Mouse (Mus musculus) limb, embryonic 10.5 days (tissue): Measurements from ENCODE around the gene Oprd1. TPM values are rescaled to one million over a fixed set of nuclear protein-coding genes. Genes with fewer than 3 reads are reported as not detected.

Experiments
- DNase-seq: peaks from one replicate; pipeline ENCODE4 v3.0.0-alpha.2; 2017; ENCODE audit warnings: low spot score
- H3K27ac ChIP-seq: fragments of 300-500 bp; sonication (generic); 2 replicates; pipeline ENCODE4 v1.5.1; 2016; ENCODE audit warnings: mild to moderate bottlenecking
- H3K27me3 ChIP-seq: fragments of 300-500 bp; sonication (generic); 2 replicates; pipeline ENCODE4 v1.6.1; 2016; ENCODE audit warnings: low read depth, mild to moderate bottlenecking; ENCODE audit not compliant: poor library complexity, severe bottlenecking
- H3K36me3 ChIP-seq: fragments of 300-500 bp; sonication (generic); 2 replicates; pipeline ENCODE4 v1.6.1; 2016; ENCODE audit warnings: mild to moderate bottlenecking, moderate library complexity
- H3K4me1 ChIP-seq: fragments of 300-500 bp; sonication (generic); 2 replicates; pipeline ENCODE4 v1.6.1; 2016
- H3K4me3 ChIP-seq: fragments of 300-500 bp; sonication (generic); 2 replicates; pipeline ENCODE4 v1.5.1; 2016; ENCODE audit warnings: mild to moderate bottlenecking, moderate library complexity
- H3K9me3 ChIP-seq: fragments of 300-500 bp; sonication (generic); replicated peaks from 2 replicates; pipeline ENCODE4 v1.6.1; 2016; ENCODE audit warnings: mild to moderate bottlenecking
- WGBS: fragments of 180-500 bp; shearing (Covaris S2); methylation state at CpG from one replicate; pipeline ENCODE4 v1.1.7; 2016; 5-methylcytosine and 5-hydroxymethylcytosine counted together
- polyA plus RNA-seq: library from polyadenylated mRNA; unstranded; fragments of >200 nt; fragmentation: Nextera tagmentation; extraction: Ambion mirVana; gene quantifications from 2 replicates; pipeline ENCODE4 v1.2.1, GENCODE M21; 2016

Oprd1 gene
- polyA plus RNA-seq, 1 experiment from 2014 or later, result 0.16 TPM

DNA sequence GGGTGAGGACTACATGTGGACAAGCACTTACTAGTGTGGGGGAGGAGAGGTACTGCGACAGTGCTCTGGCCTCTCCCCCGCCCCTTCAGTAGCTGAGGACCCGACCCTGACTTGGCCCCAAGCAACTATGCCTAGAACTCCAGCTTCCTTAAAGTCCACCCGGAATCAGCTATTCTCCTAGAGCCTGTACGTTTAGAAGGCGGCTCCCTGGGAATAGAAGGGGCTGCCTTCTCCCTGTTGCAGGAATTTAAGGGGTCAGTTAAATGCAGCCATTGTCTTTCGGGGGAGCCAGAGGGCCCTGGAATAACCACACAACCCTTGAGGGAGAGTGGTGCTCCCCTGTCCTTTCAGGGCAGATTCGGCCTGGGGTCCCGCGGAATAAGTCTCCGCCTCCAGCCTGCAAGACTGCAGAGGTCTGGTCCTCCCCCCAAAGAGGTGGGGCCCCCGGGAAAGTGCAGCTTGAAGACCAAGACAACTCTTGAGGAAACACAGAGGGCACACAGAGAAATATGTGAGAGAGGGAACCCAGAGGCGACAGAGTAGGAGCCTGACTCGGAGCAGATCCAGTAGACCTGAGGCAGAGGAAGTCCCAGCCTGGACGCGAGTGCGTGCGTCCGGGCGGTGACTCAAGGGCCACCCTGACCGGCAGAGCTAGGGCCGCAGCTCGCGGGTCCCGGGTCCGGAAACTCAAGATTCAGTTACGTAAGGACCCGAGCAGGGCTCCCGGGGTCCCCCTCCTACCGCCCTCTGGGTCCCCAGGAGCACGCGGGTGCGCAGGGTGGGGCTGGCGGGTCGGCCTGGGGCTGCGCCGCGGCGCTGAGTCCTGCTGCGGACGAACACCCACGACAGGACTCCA lies 70.0 kb downstream of the Oprd1 start, which contains the start of gene Gm10300:
Gene Gm10300, plus strand, starts transcription at position 621 of the 856 bp plus-strand sequence.
- DNase-seq, result peak; percentile 72
- WGBS, result under 1% methylated on average over 42 of the region's 42 CpGs
- no peaks in the 10 kb centered on the region for H3K9me3 ChIP-seq
- H3K4me1 ChIP-seq, result peaks cover 43% of the 10 kb centered on the region
- H3K27ac ChIP-seq, result peak within 1 kb of the TSS; percentile 84
- peaks cover 57% of the 10 kb centered on the region for H3K27me3 ChIP-seq
- H3K36me3 ChIP-seq, result no peaks in the 10 kb centered on the region
- H3K4me3 ChIP-seq, result peak within 1 kb of the TSS; percentile 86

DNA sequence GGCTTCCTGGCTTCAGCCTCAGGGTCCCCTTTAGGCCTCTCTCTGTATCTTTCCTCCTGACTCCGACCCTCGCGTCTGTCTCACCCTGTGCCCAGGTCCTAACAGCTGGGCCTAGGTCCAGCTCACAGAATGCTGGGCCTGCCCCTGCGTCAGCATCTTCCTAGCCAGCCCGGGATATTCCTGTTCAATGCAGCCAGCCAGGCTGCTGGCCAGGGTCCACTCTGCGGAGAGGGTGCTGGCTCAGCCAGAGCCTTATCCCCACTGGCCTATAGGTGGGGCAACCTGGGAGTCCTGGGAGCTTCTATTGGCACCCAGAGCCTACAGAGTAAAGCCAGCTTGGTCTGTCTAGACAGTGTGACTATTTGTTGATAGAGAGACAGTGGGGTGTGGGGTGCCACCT lies 71.3 kb downstream of the Oprd1 start:
- no peak for DNase-seq
- H3K4me3 ChIP-seq, result 0 out of 2 replicates have a peak overlapping the region, but pooled peaks have one; percentile 0

DNA sequence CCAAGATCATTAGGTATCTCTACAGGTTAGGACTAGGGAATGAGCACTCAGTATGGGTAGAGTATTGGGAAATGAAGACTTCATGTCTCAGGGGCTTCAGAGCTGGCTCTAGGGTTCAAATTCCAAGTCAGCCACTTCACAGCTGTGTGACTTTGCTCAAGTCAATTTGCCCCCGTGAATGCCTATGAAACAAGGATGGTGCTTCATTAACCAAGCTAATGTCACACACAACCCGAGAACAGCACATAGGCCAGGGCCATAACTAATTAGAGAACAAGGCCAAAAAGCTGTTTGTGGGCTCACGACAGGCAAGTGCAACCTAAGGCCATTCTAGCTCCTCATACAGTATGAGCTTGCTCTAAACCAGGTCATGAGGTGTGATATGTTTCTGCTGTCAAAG lies 72.1 kb downstream of the Oprd1 start:
- Histone ChIP-seq H3K9me3 (no peaks in the 10 kb centered on the region), H3K27ac (no peak overlapping the region), H3K27me3 (peaks cover 39% of the 10 kb centered on the region), H3K36me3 (no peaks in the 10 kb centered on the region), H3K4me3 (no peak overlapping the region), H3K4me1 (peaks cover 30% of the 10 kb centered on the region)
- WGBS, result 80% methylated on average over 3 of the region's 3 CpGs
- no peak for DNase-seq

More for the DNA sequence above, 71.3 kb downstream of the Oprd1 start:
- Histone ChIP-seq H3K36me3 (no peaks in the 10 kb centered on the region), H3K4me1 (peaks cover 30% of the 10 kb centered on the region), H3K9me3 (no peaks in the 10 kb centered on the region), H3K27ac (no peak overlapping the region), H3K27me3 (peaks cover 47% of the 10 kb centered on the region)
- WGBS, result 66% methylated on average over 6 of the region's 6 CpGs

DNA sequence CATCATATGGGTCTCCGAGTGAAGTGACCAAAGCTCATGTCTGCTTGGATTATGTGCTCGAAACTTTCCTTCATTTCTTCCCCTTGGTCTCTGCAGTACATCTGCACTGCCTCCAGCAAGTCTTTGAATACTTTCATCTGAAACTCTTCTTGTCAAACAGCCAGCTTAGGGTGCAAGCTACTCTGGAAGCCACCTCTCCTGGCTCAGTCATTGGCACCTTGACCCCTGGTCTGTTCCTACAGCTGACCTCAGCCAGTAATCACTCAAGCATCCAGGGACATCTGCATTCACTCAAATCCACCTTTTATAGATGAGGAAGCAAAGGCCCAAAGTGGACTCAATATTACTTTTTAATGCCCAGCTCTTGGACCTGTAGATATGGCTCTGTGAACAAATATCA lies 72.6 kb downstream of the Oprd1 start:
- Histone ChIP-seq H3K4me1 (peaks cover 30% of the 10 kb centered on the region), H3K27ac (no peak overlapping the region), H3K27me3 (peaks cover 34% of the 10 kb centered on the region), H3K4me3 (no peak overlapping the region), H3K9me3 (no peaks in the 10 kb centered on the region), H3K36me3 (no peaks in the 10 kb centered on the region)
- 91% methylated on average over 2 of the region's 2 CpGs for WGBS
- DNase-seq, result no peak

DNA sequence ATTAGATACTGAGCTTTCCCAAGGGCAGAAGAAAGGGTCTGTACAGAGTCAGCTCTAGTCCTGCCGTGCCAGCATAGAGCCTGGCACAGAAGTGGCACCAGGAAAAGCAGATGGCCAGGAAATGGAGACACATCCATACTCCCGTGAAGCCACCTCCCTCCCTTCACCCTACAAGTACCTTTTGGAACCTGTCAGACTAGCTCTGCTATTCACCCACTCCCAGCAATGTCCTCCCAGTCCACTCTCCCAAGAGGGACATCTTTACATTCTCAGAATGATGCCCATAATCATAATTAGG lies 76.4 kb downstream of the Oprd1 start:
- Histone ChIP-seq H3K4me1 (peaks cover 7% of the 10 kb centered on the region; the same call in 1 of the 2 replicates), H3K4me3 (no peak overlapping the region), H3K36me3 (no peaks in the 10 kb centered on the region), H3K27ac (no peak overlapping the region), H3K9me3 (no peaks in the 10 kb centered on the region), H3K27me3 (peaks cover 10% of the 10 kb centered on the region)
- no peak for DNase-seq
- 64% methylated on average over 2 of the region's 2 CpGs for WGBS

DNA sequence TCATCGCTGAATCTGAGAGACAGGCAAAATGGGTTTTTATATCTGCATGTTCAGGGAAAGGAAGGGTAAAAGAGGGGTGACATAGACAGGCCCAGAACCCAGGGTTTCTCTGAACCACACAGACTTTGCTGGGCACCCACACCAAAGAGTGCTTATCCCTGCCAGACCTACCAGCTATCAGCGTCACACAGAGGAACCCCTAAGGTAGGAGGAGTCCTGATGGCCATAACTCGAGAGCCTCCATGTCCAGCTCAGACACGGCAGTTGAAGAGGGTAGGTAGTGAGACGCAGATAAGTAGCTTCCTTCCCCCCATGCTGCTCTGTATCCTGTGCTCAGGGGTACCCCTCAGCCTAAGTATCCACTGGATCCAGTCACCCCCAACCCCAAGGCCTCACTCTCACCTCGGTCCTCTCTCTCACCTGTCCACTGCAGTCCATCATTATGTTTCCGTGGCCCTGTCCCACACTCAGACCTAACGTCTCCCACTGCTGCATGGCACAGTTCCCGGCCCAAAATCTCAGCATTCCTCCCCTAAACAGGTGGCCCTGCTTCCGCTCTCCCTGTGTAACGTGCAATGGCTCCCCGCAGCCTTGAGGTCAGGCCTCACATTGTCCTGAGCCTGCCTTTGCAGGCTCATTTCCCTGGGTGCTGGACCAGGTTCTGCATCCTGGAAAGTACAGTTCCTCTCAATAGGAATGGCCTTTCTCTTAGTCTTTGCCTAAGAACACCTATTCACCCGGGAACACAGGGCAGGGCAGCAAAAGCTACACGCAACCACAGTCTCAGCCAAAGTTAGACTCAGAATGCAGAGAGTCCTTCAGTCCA lies 77.0 kb downstream of the Oprd1 start:
- DNase-seq, result no peak
- H3K4me1 ChIP-seq, result peaks cover 7% of the 10 kb centered on the region; the same call in 1 of the 2 replicates
- H3K9me3 ChIP-seq, result no peaks in the 10 kb centered on the region
- H3K27ac ChIP-seq, result no peak overlapping the region
- H3K4me3 ChIP-seq, result no peak overlapping the region
- no peaks in the 10 kb centered on the region for H3K36me3 ChIP-seq
- 85% methylated on average over 14 of the region's 14 CpGs for WGBS
- peaks cover 7% of the 10 kb centered on the region; the same call in 1 of the 2 replicates for H3K27me3 ChIP-seq

DNA sequence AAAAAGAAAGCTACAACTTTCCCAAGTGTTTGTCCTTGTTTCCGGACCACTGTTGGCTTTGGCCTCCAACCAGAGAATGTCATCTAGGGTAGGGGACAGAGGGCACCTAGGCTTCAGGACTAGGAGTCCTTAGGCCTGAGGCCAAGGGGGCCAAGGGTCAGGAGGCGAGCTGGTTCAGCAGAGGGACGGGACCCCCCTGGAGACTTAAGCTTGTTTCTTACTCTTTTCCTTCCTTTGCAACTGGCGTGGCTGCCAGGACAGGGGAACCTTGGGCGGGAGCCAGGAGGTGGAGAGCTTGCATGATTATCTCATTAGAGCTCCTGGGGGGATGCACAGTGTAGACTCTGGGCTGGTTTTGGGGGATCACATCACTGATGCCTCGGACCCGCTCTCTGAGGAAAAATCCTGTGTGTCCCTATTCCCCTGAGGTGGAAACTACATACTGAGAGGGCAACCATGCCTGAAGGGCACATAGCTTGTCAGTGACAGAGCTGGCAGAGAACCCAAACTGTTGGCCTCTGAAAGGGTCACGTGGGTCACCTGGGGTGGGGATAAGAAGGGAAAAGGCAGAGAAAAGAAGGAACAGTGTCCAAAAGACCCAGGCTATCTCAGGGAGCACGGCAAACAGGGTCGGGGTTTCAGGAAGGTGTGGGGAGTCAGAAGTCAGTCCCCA lies 78.0 kb downstream of the Oprd1 start:
- peaks cover 7% of the 10 kb centered on the region; the same call in 1 of the 2 replicates for H3K27me3 ChIP-seq
- no peak for DNase-seq
- 80% methylated on average over 10 of the region's 10 CpGs for WGBS
- no peak overlapping the region for H3K27ac ChIP-seq
- no peak overlapping the region for H3K4me3 ChIP-seq
- peaks cover 7% of the 10 kb centered on the region; the same call in 1 of the 2 replicates for H3K4me1 ChIP-seq
- no peaks in the 10 kb centered on the region for H3K9me3 ChIP-seq
- H3K36me3 ChIP-seq, result no peaks in the 10 kb centered on the region

DNA sequence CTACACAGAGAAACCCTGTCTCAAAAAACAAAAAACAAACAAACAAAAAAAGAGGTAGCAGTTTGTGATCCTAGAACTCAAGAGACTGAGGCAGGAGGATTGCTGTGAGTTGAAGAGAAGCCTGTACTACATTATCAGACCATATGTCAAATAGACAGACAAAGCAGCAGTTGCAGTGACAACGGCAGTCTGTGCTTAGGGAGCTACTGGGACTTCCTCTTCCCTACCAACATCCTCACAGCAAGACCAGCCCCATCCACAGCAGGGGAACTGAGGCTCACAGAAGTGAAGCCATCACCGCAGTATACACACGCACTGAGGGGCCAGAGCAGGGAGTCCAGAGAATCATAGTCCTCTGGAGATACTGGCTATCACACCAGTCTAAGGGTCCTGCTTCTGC lies 78.7 kb downstream of the Oprd1 start:
- Histone ChIP-seq H3K4me3 (no peak overlapping the region), H3K4me1 (peaks cover 8% of the 10 kb centered on the region), H3K36me3 (no peaks in the 10 kb centered on the region), H3K27ac (no peak overlapping the region), H3K27me3 (peaks cover 4% of the 10 kb centered on the region; the same call in 1 of the 2 replicates), H3K9me3 (no peaks in the 10 kb centered on the region)
- DNase-seq, result no peak
- 85% methylated on average over 3 of the region's 3 CpGs for WGBS

DNA sequence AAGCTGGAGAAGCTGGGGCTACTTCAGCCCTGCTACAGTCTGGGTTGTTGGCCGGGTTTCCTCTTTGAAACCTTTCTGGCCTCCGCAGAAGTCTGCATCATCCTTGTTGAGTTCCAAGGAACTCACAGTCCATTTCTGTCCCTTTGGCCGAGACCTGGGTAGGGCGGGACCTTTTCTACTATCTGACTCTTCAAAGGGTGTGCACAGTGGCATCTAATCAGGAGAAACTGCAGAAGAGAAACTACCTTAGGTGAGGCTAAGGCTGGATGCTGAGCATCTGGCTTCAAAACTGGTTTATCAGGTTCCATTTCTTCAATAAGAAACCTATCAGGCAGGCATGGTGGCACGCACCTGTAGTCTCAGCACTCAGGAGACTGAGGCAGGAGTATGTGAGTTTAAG lies 79.7 kb downstream of the Oprd1 start:
- 91% methylated on average over 5 of the region's 5 CpGs for WGBS
- Histone ChIP-seq H3K36me3 (no peaks in the 10 kb centered on the region), H3K4me1 (peaks cover 11% of the 10 kb centered on the region), H3K27me3 (no peaks in the 10 kb centered on the region), H3K27ac (no peak overlapping the region), H3K9me3 (no peaks in the 10 kb centered on the region), H3K4me3 (no peak overlapping the region)
- no peak for DNase-seq

DNA sequence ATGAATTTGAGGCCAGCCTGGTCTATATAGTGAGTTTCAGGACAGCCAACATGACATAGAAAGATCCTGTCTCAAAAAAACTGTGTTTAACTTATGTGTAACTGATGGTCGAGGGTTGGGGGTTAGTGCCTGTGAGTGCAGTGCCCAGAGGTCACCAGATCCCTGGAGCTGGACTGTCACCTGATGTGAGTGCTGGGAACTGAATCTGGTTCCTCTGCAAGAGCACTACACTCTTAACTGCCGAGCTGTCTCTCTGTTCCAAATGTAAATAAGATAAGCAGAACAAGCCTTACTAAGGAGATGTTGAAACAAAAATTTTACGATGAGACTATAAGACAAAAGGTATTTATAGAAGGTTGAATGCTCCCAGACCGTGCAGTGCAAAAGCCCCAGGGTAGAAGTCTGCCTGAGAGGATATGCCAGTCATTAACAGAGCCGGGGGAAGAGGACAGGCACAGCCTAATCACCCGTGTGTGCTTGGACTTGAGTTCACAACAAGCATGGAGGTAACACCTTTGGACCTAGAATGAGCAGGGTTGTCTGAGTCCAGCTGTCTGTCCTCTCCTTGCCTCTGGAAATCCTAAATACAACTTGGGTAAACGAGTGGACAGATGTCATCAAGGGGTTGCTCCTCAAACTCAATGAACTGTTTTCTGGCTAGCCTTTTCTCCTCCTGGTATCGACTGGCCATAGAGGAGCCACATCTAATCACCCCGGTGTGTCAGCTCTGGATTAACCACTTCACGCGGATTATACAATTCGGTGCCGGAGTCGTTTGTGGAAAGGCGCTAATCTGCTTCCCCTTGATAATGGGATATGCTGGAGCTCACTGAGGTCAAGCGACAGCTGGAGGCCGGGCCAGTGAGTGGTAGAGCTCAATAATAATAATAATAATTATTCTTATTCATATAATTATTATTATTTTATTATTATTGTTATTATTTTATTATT lies 81.1 kb downstream of the Oprd1 start:
- Histone ChIP-seq H3K27ac (no peak overlapping the region), H3K4me3 (no peak overlapping the region), H3K4me1 (peaks cover 11% of the 10 kb centered on the region), H3K36me3 (no peaks in the 10 kb centered on the region), H3K27me3 (no peaks in the 10 kb centered on the region), H3K9me3 (no peaks in the 10 kb centered on the region)
- no peak for DNase-seq
- 77% methylated on average over 17 of the region's 17 CpGs for WGBS

DNA sequence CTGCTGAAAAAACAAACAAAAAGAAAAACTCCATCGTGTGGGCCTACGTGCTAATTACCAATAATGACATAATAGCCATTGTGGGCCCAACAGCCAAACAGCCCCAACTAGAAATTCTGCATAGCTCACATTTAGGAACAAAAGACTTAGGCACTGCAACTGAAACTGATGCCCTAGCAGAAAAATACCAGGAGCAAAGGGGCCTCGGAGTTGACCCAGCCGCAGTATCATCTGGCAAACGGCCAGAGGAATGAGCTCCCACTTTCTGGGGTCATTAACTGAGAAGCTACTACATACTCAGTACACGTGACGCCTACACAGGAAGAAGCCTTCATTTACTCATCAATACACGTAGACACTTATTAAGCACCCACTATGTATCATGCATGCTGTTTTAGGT lies 82.0 kb downstream of the Oprd1 start:
- no peaks in the 10 kb centered on the region for H3K27me3 ChIP-seq
- no peak overlapping the region for H3K27ac ChIP-seq
- WGBS, result 81% methylated on average over 8 of the region's 8 CpGs
- DNase-seq, result no peak
- peaks cover 11% of the 10 kb centered on the region for H3K4me1 ChIP-seq
- H3K36me3 ChIP-seq, result no peaks in the 10 kb centered on the region
- no peak overlapping the region for H3K4me3 ChIP-seq
- H3K9me3 ChIP-seq, result no peaks in the 10 kb centered on the region
